Mouse (Mus musculus) embryonic fibroblast, embryonic 13.5 days (primary cell): ENCODE data around the gene Negr1.

Experiments used
- CTCF ChIP-seq: IDR thresholded peaks from 2 replicates; pipeline ENCODE4 v1.5.1; 2011; ENCODE audit warnings: mild to moderate bottlenecking, control low read depth, low read length, moderate library complexity, borderline replicate concordance; ENCODE audit not compliant: insufficient read depth
- POLR2A ChIP-seq: IDR thresholded peaks from 2 replicates; pipeline ENCODE4 v1.6.1; 2011; ENCODE audit warnings: low read depth, mild to moderate bottlenecking, control low read depth, low read length, moderate library complexity

DNA sequence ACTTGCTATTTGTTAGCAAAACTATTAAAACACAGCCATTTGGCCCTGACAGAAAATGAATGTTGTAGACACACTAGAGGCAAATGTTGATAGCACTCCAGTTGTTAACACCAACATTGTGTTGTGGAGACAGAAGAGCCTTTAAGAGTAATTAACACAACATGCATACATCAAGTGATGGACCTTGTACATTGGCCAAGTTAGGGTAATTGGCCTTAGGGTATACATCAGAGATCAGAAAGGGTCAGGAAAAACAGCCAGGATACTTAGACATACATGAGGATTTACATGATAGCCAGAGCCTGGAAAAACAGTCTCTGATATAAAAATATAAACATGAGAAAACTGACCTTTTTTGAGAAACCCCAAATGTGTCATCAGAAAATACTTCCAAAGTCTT, 255.3 kb downstream of the Negr1 start:
- TF ChIP-seq CTCF, result no peak
- TF ChIP-seq POLR2A, result no peak
